Mouse (Mus musculus): ENCODE data around the gene Umps. TPM values are rescaled to one million over a fixed set of nuclear protein-coding genes. Genes with fewer than 3 reads are reported as not detected.
A peak's percentile ranks its signal among the peaks of the same experiment; 100 is the strongest.

Umps gene
- total and polyA plus RNA-seq, 3 experiments = 109 to 132 TPM; not detected in 1

- TF ChIP-seq NELFE (IDR thresholded peaks at IDR 0.05; ENCODE audit: low read depth, low read length) (peak; percentile 37), SIN3A (IDR thresholded peaks at IDR 0.05; ENCODE audit: low read length) (no peak), E2F4 (IDR thresholded peaks at IDR 0.05; ENCODE audit: borderline replicate concordance, low read depth, low read length) (no peak), POLR2A (IDR thresholded peaks at IDR 0.05; ENCODE audit: control insufficient read depth in 1 of 2, insufficient read depth in 1 of 2, low read depth in 1 of 2, low read length in 2 of 2, poor library complexity in 1 of 2) (peak in 1 of 2 experiments; percentile 46; a peak in 1 of 4 replicates), ZNF384 (IDR thresholded peaks at IDR 0.05; ENCODE audit: low read depth, low read length) (no peak), ZC3H11A (IDR thresholded peaks at IDR 0.05; ENCODE audit: low read depth, low read length) (no peak), GATA1 (IDR thresholded peaks at IDR 0.05; ENCODE audit: low read depth, low read length) (peak; percentile 70; the same call in 1 of the 2 replicates), GABPA (IDR thresholded peaks at IDR 0.05; ENCODE audit: low read depth, low read length) (no peak), MAFK (IDR thresholded peaks at IDR 0.05; ENCODE audit: borderline replicate concordance, low read depth, low read length) (no peak), RAD21 (IDR thresholded peaks at IDR 0.05; ENCODE audit: low read depth, low read length) (no peak), BHLHE40 (IDR thresholded peaks at IDR 0.05; ENCODE audit: borderline replicate concordance, low read depth, low read length) (no peak), MYB (IDR thresholded peaks at IDR 0.05; ENCODE audit: low read depth, low read length) (no peak), TBP (IDR thresholded peaks at IDR 0.05; ENCODE audit: low read depth, low read length) (0 out of 2 replicates have a peak, but pooled peaks have one; percentile 23), USF1 (IDR thresholded peaks at IDR 0.05; ENCODE audit: low read depth, low read length) (no peak), ZKSCAN1 (IDR thresholded peaks at IDR 0.05; ENCODE audit: low read depth, low read length) (no peak), MAZ (IDR thresholded peaks at IDR 0.05; ENCODE audit: low read depth, low read length) (no peak), ETS1 (IDR thresholded peaks at IDR 0.05; ENCODE audit: low read depth, low read length) (peak; percentile 39; the same call in 1 of the 2 replicates), SMC3 (IDR thresholded peaks at IDR 0.05; ENCODE audit: low read depth, low read length) (no peak), MXI1 (IDR thresholded peaks at IDR 0.05; ENCODE audit: low read depth, low read length) (0 out of 2 replicates have a peak, but pooled peaks have one; percentile 30), ELF1 (IDR thresholded peaks at IDR 0.05; ENCODE audit: low read depth, low read length) (no peak), POLR2AphosphoS2 (IDR thresholded peaks at IDR 0.05; ENCODE audit: low read length) (no peak), HCFC1 (IDR thresholded peaks at IDR 0.05; ENCODE audit: low read depth, low read length) (no peak), CHD2 (IDR thresholded peaks at IDR 0.05; ENCODE audit: low read length) (no peak)
Observed at GRCm38 (mm10) chr16:33923758-33924157, 43.1 kb downstream of the Umps start (continued).

GRCm38 (mm10) chr16:33923001-33923316 lies 43.9 kb downstream of the Umps start:
- Histone ChIP-seq H3K27ac (ENCODE audit: control insufficient read depth, low read depth, low read length) (peak overlapping the region; percentile 88), H3K9ac (ENCODE audit: control insufficient read depth, low read depth, low read length, poor library complexity, severe bottlenecking) (peak overlapping the region; percentile 61)
- TF ChIP-seq CTCF (IDR thresholded peaks at IDR 0.05 in 2 of 3, conservative IDR thresholded peaks at IDR 0.05 in 1 of 3; ENCODE audit: control insufficient read depth in 1 of 3, insufficient read depth in 1 of 3, low read depth in 2 of 3, low read length in 3 of 3, poor library complexity in 1 of 3, severe bottlenecking in 1 of 3) (no peak), GATA1 (IDR thresholded peaks at IDR 0.05; ENCODE audit: low read depth, low read length) (no peak), CHD1 (IDR thresholded peaks at IDR 0.05; ENCODE audit: low read depth, low read length) (no peak), SIN3A (IDR thresholded peaks at IDR 0.05; ENCODE audit: low read length) (no peak), ZC3H11A (IDR thresholded peaks at IDR 0.05; ENCODE audit: low read depth, low read length) (no peak), RCOR1 (IDR thresholded peaks at IDR 0.05; ENCODE audit: low read depth, low read length) (no peak), MAFK (IDR thresholded peaks at IDR 0.05; ENCODE audit: borderline replicate concordance, low read depth, low read length) (no peak), BHLHE40 (IDR thresholded peaks at IDR 0.05; ENCODE audit: borderline replicate concordance, low read depth, low read length) (no peak), ELF1 (IDR thresholded peaks at IDR 0.05; ENCODE audit: low read depth, low read length) (no peak), MYC (IDR thresholded peaks at IDR 0.05; ENCODE audit: low read depth, low read length) (no peak)

More at GRCm38 (mm10) chr16:33923001-33923316, 43.9 kb downstream of the Umps start:
- Histone ChIP-seq H3K4me1 (ENCODE audit: control insufficient read depth in 1 of 2, insufficient read depth in 2 of 2, low read length in 2 of 2) (peaks cover 0 to 23% of the 10 kb centered on the region in 2 experiments; a peak in 3 of 4 replicates), H3K79me2 (ENCODE audit: control insufficient read depth, insufficient read depth, low read length, poor library complexity) (no peaks in the 10 kb centered on the region), H3K4me3 (ENCODE audit: control insufficient read depth in 1 of 2, insufficient read depth in 1 of 2, low read depth in 2 of 2, low read length in 2 of 2) (peak overlapping the region; percentile 41 to 50), H3K36me3 (ENCODE audit: control insufficient read depth in 1 of 2, insufficient read depth in 2 of 2, low read length in 2 of 2) (peaks cover 0 to 11% of the 10 kb centered on the region in 2 experiments; a peak in 2 of 4 replicates), H3K27me3 (ENCODE audit: control insufficient read depth in 1 of 2, insufficient read depth in 2 of 2, low read length in 2 of 2) (no peaks in the 10 kb centered on the region), H3K9me3 (replicated peaks; ENCODE audit: insufficient read depth, low read length) (no peaks in the 10 kb centered on the region)
- DNase-seq (ENCODE audit: low read depth, low spot score) = peak; percentile 79

Measured in MEL (cell line).